Mouse (Mus musculus): ENCODE data around the gene Srcap. TPM values are rescaled to one million over a fixed set of nuclear protein-coding genes. Genes with fewer than 3 reads are reported as not detected.

Srcap gene
- total and polyA plus RNA-seq, 3 experiments = 14.8 to 107 (median 48.5) TPM

- TF ChIP-seq GATA1 (IDR thresholded peaks at IDR 0.05; ENCODE audit: borderline replicate concordance, low read length) (no peak), TAL1 (conservative IDR thresholded peaks at IDR 0.05; ENCODE audit: low read depth, low read length) (no peak), GATA2 (IDR thresholded peaks at IDR 0.05; ENCODE audit: borderline replicate concordance, low read depth, low read length) (no peak), CTCF (IDR thresholded peaks at IDR 0.05; ENCODE audit: low read depth, low read length) (no peak)
- Histone ChIP-seq H3K36me3 (replicated peaks) (peaks cover 88% of the 10 kb centered on the region), H3K4me1 (ENCODE audit: insufficient read depth, low read depth, low read length) (peaks cover 4% of the 10 kb centered on the region; the same call in 1 of the 2 replicates), H3K9me3 (replicated peaks) (no peaks in the 10 kb centered on the region), H3K4me3 (ENCODE audit: low read depth, low read length) (no peak overlapping the region), H3K27me3 (ENCODE audit: insufficient read depth, low read length) (no peaks in the 10 kb centered on the region; the same call in 1 of the 2 replicates)
- no peak for DNase-seq (ENCODE audit: low spot score)
- ATAC-seq (ENCODE audit: extremely low read depth, insufficient number of reproducible peaks, low FRiP score, poor library complexity, severe bottlenecking) = no peak
These were observed 91.1 kb downstream of the Srcap start for GRCm38 (mm10) chr7:127602903-127603302.

GRCm38 (mm10) chr7:127604256-127604655 lies 92.5 kb downstream of the Srcap start:
- Histone ChIP-seq H3K4me1 (ENCODE audit: insufficient read depth, low read depth, low read length) (peaks cover 4% of the 10 kb centered on the region; the same call in 1 of the 2 replicates), H3K4me3 (ENCODE audit: low read depth, low read length) (no peak overlapping the region), H3K36me3 (replicated peaks) (peaks cover 86% of the 10 kb centered on the region), H3K27me3 (ENCODE audit: insufficient read depth, low read length) (peaks cover 5% of the 10 kb centered on the region; the same call in 1 of the 2 replicates), H3K9me3 (replicated peaks) (no peaks in the 10 kb centered on the region)
- no peak for TF ChIP-seq CTCF (IDR thresholded peaks at IDR 0.05; ENCODE audit: low read depth, low read length)
- TF ChIP-seq GATA1 (IDR thresholded peaks at IDR 0.05; ENCODE audit: borderline replicate concordance, low read length) = no peak
- TF ChIP-seq TAL1 (conservative IDR thresholded peaks at IDR 0.05; ENCODE audit: low read depth, low read length) = no peak
- TF ChIP-seq GATA2 (IDR thresholded peaks at IDR 0.05; ENCODE audit: borderline replicate concordance, low read depth, low read length) = no peak
- TF ChIP-seq POLR2AphosphoS5 (IDR thresholded peaks at IDR 0.05; ENCODE audit: insufficient replicate concordance, low read depth, low read length) = no peak
- no peak for DNase-seq (ENCODE audit: low spot score)
- ATAC-seq (ENCODE audit: extremely low read depth, insufficient number of reproducible peaks, low FRiP score, poor library complexity, severe bottlenecking) = no peak

- ATAC-seq (ENCODE audit: extremely low read depth, insufficient number of reproducible peaks, low FRiP score, poor library complexity, severe bottlenecking) = no peak
- TF ChIP-seq TAL1 (conservative IDR thresholded peaks at IDR 0.05; ENCODE audit: low read depth, low read length) (no peak), POLR2AphosphoS5 (IDR thresholded peaks at IDR 0.05; ENCODE audit: insufficient replicate concordance, low read depth, low read length) (no peak), CTCF (IDR thresholded peaks at IDR 0.05; ENCODE audit: low read depth, low read length) (no peak), GATA1 (IDR thresholded peaks at IDR 0.05; ENCODE audit: borderline replicate concordance, low read length) (no peak), GATA2 (IDR thresholded peaks at IDR 0.05; ENCODE audit: borderline replicate concordance, low read depth, low read length) (no peak)
- Histone ChIP-seq H3K4me3 (ENCODE audit: low read depth, low read length) (no peak overlapping the region), H3K9me3 (replicated peaks) (peaks cover 5% of the 10 kb centered on the region), H3K36me3 (replicated peaks) (peaks cover 84% of the 10 kb centered on the region), H3K27me3 (ENCODE audit: insufficient read depth, low read length) (peaks cover 22% of the 10 kb centered on the region; the same call in 1 of the 2 replicates), H3K4me1 (ENCODE audit: insufficient read depth, low read depth, low read length) (peaks cover 4% of the 10 kb centered on the region; the same call in 1 of the 2 replicates)
- no peak for DNase-seq (ENCODE audit: low spot score)
These were observed 95.4 kb downstream of the Srcap start for GRCm38 (mm10) chr7:127607150-127607549.

Other genes starting within 250 kb of the Srcap start
Only the 20 nearest of the 21 such genes appear.
- gene Itgal, start 215.7 kb upstream of the Srcap start, total RNA-seq (2014; fragmentation: Nextera tagmentation) = 3.7 and 5.1 TPM in 2 replicates
- gene Itgal, start 215.7 kb upstream of the Srcap start, total RNA-seq (2017) = 3.1 and 4.1 TPM in 2 replicates
- gene Itgal, start 215.7 kb upstream of the Srcap start, polyA plus RNA-seq (2012) = 1.7 and 2.2 TPM in 2 replicates
- gene Zfp768, start 166.4 kb upstream of the Srcap start, total RNA-seq (2014; fragmentation: Nextera tagmentation) = 8.4 and 12.3 TPM in 2 replicates
- 10.9 and 12.3 TPM in 2 replicates for gene Zfp768, start 166.4 kb upstream of the Srcap start, total RNA-seq (2017)
- 32.3 and 33.6 TPM in 2 replicates for gene Zfp768, start 166.4 kb upstream of the Srcap start, polyA plus RNA-seq (2012)
- gene Zfp747, start 135.9 kb upstream of the Srcap start, total RNA-seq (2014; fragmentation: Nextera tagmentation) = 7.8 and 9.3 TPM in 2 replicates
- gene Zfp747, start 135.9 kb upstream of the Srcap start, total RNA-seq (2017) = 12.9 and 14.2 TPM in 2 replicates
- gene Zfp747, start 135.9 kb upstream of the Srcap start, polyA plus RNA-seq (2012) = 5.5 and 6.2 TPM in 2 replicates
- gene 9130019O22Rik, start 124.8 kb upstream of the Srcap start, total RNA-seq (2014; fragmentation: Nextera tagmentation) = 4.5 and 5.0 TPM in 2 replicates
- gene 9130019O22Rik, start 124.8 kb upstream of the Srcap start, total RNA-seq (2017) = 10.2 and 11.2 TPM in 2 replicates
- 1.2 TPM in 2 replicates for gene 9130019O22Rik, start 124.8 kb upstream of the Srcap start, polyA plus RNA-seq (2012)
- gene E430018J23Rik, start 118.4 kb upstream of the Srcap start, total RNA-seq (2014; fragmentation: Nextera tagmentation) = 2.2 and 4.2 TPM in 2 replicates
- gene E430018J23Rik, start 118.4 kb upstream of the Srcap start, total RNA-seq (2017) = 7.2 and 7.7 TPM in 2 replicates
- gene E430018J23Rik, start 118.4 kb upstream of the Srcap start, polyA plus RNA-seq (2012) = 6.6 and 7.3 TPM in 2 replicates
- 2.7 and 4.4 TPM in 2 replicates for gene Zfp764, start 105.2 kb upstream of the Srcap start, total RNA-seq (2014; fragmentation: Nextera tagmentation)
- gene Zfp764, start 105.2 kb upstream of the Srcap start, total RNA-seq (2017) = 4.9 and 5.6 TPM in 2 replicates
- gene Zfp764, start 105.2 kb upstream of the Srcap start, polyA plus RNA-seq (2012) = 0.55 and 0.57 TPM in 2 replicates
- 24.0 and 26.6 TPM in 2 replicates for gene Zfp688, start 89.9 kb upstream of the Srcap start, total RNA-seq (2014; fragmentation: Nextera tagmentation)
- gene Zfp688, start 89.9 kb upstream of the Srcap start, total RNA-seq (2017) = 11.4 and 15.9 TPM in 2 replicates
- 15.7 and 18.2 TPM in 2 replicates for gene Zfp688, start 89.9 kb upstream of the Srcap start, polyA plus RNA-seq (2012)
- gene Zfp689, start 62.8 kb upstream of the Srcap start, total RNA-seq (2014; fragmentation: Nextera tagmentation) = 6.1 and 7.1 TPM in 2 replicates
- gene Zfp689, start 62.8 kb upstream of the Srcap start, total RNA-seq (2017) = 2.0 and 2.4 TPM in 2 replicates
- gene Zfp689, start 62.8 kb upstream of the Srcap start, polyA plus RNA-seq (2012) = 12.7 and 16.7 TPM in 2 replicates
- 115 and 137 TPM in 2 replicates for gene Prr14, start 52.4 kb upstream of the Srcap start, total RNA-seq (2014; fragmentation: Nextera tagmentation)
- 19.3 and 27.6 TPM in 2 replicates for gene Prr14, start 52.4 kb upstream of the Srcap start, total RNA-seq (2017)
- 54.2 and 63.5 TPM in 2 replicates for gene Prr14, start 52.4 kb upstream of the Srcap start, polyA plus RNA-seq (2012)
- gene Fbrs, start 32.8 kb upstream of the Srcap start, total RNA-seq (2014; fragmentation: Nextera tagmentation) = 289 and 345 TPM in 2 replicates
- gene Fbrs, start 32.8 kb upstream of the Srcap start, total RNA-seq (2017) = 13.5 and 16.3 TPM in 2 replicates
- gene Fbrs, start 32.8 kb upstream of the Srcap start, polyA plus RNA-seq (2012) = 457 and 458 TPM in 2 replicates
- gene Gm42715, start 7.6 kb downstream of the Srcap start, total RNA-seq (2014; fragmentation: Nextera tagmentation) = 70.0 and 72.9 TPM in 2 replicates
- 4.5 and 5.0 TPM in 2 replicates for gene Gm42715, start 7.6 kb downstream of the Srcap start, total RNA-seq (2017)
- 23.1 and 24.8 TPM in 2 replicates for gene Gm42715, start 7.6 kb downstream of the Srcap start, polyA plus RNA-seq (2012)
- gene Tmem265, start 49.4 kb downstream of the Srcap start, total RNA-seq (2014; fragmentation: Nextera tagmentation) = not detected in 2 replicates
- gene Tmem265, start 49.4 kb downstream of the Srcap start, total RNA-seq (2017) = 0.87 and 3.2 TPM in 2 replicates
- 1.5 and 2.5 TPM in 2 replicates for gene Tmem265, start 49.4 kb downstream of the Srcap start, polyA plus RNA-seq (2012)
- gene Phkg2, start 61.4 kb downstream of the Srcap start, total RNA-seq (2014; fragmentation: Nextera tagmentation) = 68.9 and 87.3 TPM in 2 replicates
- gene Phkg2, start 61.4 kb downstream of the Srcap start, total RNA-seq (2017) = 42.3 and 47.8 TPM in 2 replicates
- gene Phkg2, start 61.4 kb downstream of the Srcap start, polyA plus RNA-seq (2012) = 37.5 and 50.8 TPM in 2 replicates
- gene Ccdc189, start 76.6 kb downstream of the Srcap start, total RNA-seq (2014; fragmentation: Nextera tagmentation) = 3.2 and 9.3 TPM in 2 replicates
- 4.0 and 5.6 TPM in 2 replicates for gene Ccdc189, start 76.6 kb downstream of the Srcap start, total RNA-seq (2017)
- 2.5 and 3.9 TPM in 2 replicates for gene Ccdc189, start 76.6 kb downstream of the Srcap start, polyA plus RNA-seq (2012)
- 38.2 and 52.2 TPM in 2 replicates for gene Rnf40, start 76.8 kb downstream of the Srcap start, total RNA-seq (2014; fragmentation: Nextera tagmentation)
- gene Rnf40, start 76.8 kb downstream of the Srcap start, total RNA-seq (2017) = 48.7 and 50.3 TPM in 2 replicates
- gene Rnf40, start 76.8 kb downstream of the Srcap start, polyA plus RNA-seq (2012) = 47.9 and 55.8 TPM in 2 replicates
- 11.3 and 11.8 TPM in 2 replicates for gene Zfp629, start 103.8 kb downstream of the Srcap start, total RNA-seq (2014; fragmentation: Nextera tagmentation)
- gene Zfp629, start 103.8 kb downstream of the Srcap start, total RNA-seq (2017) = 8.7 and 9.0 TPM in 2 replicates
- 23.2 and 24.3 TPM in 2 replicates for gene Zfp629, start 103.8 kb downstream of the Srcap start, polyA plus RNA-seq (2012)
- gene Bcl7c, start 196.9 kb downstream of the Srcap start, total RNA-seq (2014; fragmentation: Nextera tagmentation) = 18.1 and 38.7 TPM in 2 replicates
- gene Bcl7c, start 196.9 kb downstream of the Srcap start, total RNA-seq (2017) = 28.2 and 36.8 TPM in 2 replicates
- 330 and 397 TPM in 2 replicates for gene Bcl7c, start 196.9 kb downstream of the Srcap start, polyA plus RNA-seq (2012)
- gene Ctf1, start 200.8 kb downstream of the Srcap start, total RNA-seq (2014; fragmentation: Nextera tagmentation) = 5.3 and 9.6 TPM in 2 replicates
- 0.41 and 2.3 TPM in 2 replicates for gene Ctf1, start 200.8 kb downstream of the Srcap start, total RNA-seq (2017)
- 1.7 and 2.2 TPM in 2 replicates for gene Ctf1, start 200.8 kb downstream of the Srcap start, polyA plus RNA-seq (2012)
- gene Ctf2, start 220.2 kb downstream of the Srcap start, total RNA-seq (2014; fragmentation: Nextera tagmentation) = not detected in 2 replicates
- 0.16 TPM in 1 of 2 replicates, not detected in the other for gene Ctf2, start 220.2 kb downstream of the Srcap start, total RNA-seq (2017)
- not detected in 2 replicates for gene Ctf2, start 220.2 kb downstream of the Srcap start, polyA plus RNA-seq (2012)
- 6.4 and 6.9 TPM in 2 replicates for gene Fbxl19, start 232.6 kb downstream of the Srcap start, total RNA-seq (2014; fragmentation: Nextera tagmentation)
- 15.1 and 18.8 TPM in 2 replicates for gene Fbxl19, start 232.6 kb downstream of the Srcap start, total RNA-seq (2017)
- 54.4 and 58.5 TPM in 2 replicates for gene Fbxl19, start 232.6 kb downstream of the Srcap start, polyA plus RNA-seq (2012)